Mouse (Mus musculus) thymus, adult 2 months (tissue): Measurements from ENCODE around the gene Ptgds. TPM values are rescaled to one million over a fixed set of nuclear protein-coding genes. Genes with fewer than 3 reads are reported as not detected.

Experiments used
- DNase-seq: peaks from one replicate; pipeline ENCODE4 v3.0.0; 2021
- H3K27ac ChIP-seq: fragments of 200-500 bp; 2 replicates; pipeline ENCODE4 v1.5.1; 2012; ENCODE audit warnings: low read length, control low read depth; ENCODE audit not compliant: control insufficient read depth, insufficient read depth
- H3K27me3 ChIP-seq: fragments of 200-500 bp; 2 replicates; pipeline ENCODE4 v1.6.1; 2012; ENCODE audit warnings: mild to moderate bottlenecking, low read length, moderate library complexity, mixed read lengths; ENCODE audit not compliant: control insufficient read depth, insufficient read depth
- H3K36me3 ChIP-seq: fragments of 200-500 bp; 2 replicates; pipeline ENCODE4 v1.6.1; 2012; ENCODE audit warnings: mild to moderate bottlenecking, low read length, moderate library complexity; ENCODE audit not compliant: control insufficient read depth, insufficient read depth
- H3K4me1 ChIP-seq: fragments of 200-500 bp; replicated peaks from 2 replicates; pipeline ENCODE4 v1.6.1; 2012; ENCODE audit warnings: low read length; ENCODE audit not compliant: control insufficient read depth, insufficient read depth
- H3K4me3 ChIP-seq: fragments of 200-500 bp; 2 replicates; pipeline ENCODE4 v1.5.1; 2012; ENCODE audit warnings: mild to moderate bottlenecking, low read length, control low read depth, moderate library complexity; ENCODE audit not compliant: control insufficient read depth, insufficient read depth
- CTCF ChIP-seq: fragments of 200-500 bp; IDR thresholded peaks from 2 replicates; pipeline ENCODE4 v1.5.1; 2012; ENCODE audit warnings: mild to moderate bottlenecking, control low read depth, low read length, moderate library complexity, borderline replicate concordance; ENCODE audit not compliant: control insufficient read depth, poor library complexity, insufficient read depth; ENCODE audit errors: extremely low read depth
- POLR2A ChIP-seq: fragments of 200-500 bp; IDR thresholded peaks from 2 replicates; pipeline ENCODE4 v1.6.1; 2012; ENCODE audit warnings: mild to moderate bottlenecking, low read length, control low read depth, moderate library complexity; ENCODE audit not compliant: control insufficient read depth, poor library complexity, insufficient read depth; ENCODE audit errors: extremely low read depth
- WGBS: fragments of 180-500 bp; shearing (Covaris S2); methylation state at CpG from one replicate; pipeline ENCODE4 v1.1.7; 2018; 5-methylcytosine and 5-hydroxymethylcytosine counted together
- polyA plus RNA-seq: library from polyadenylated mRNA; depleted of rRNA; stranded (reverse); fragments of >200 nt; gene quantifications from 2 replicates; pipeline ENCODE4 v1.2.3, GENCODE M21; 2012

Gene Ptgds
- polyA plus RNA-seq, 1 experiment: 13.8 TPM

GRCm38 (mm10) chr2:25456205-25456953, 13.5 kb downstream of the Ptgds start, which contains the start of gene Clic3:
Clic3 (plus strand) TSS chr2:25456838.
- Histone ChIP-seq H3K27ac (no peak within 1 kb of the TSS), H3K4me1 (peaks cover 19% of the 10 kb centered on the region), H3K36me3 (peaks cover 3% of the 10 kb centered on the region; the same call in 1 of the 2 replicates), H3K4me3 (no peak within 1 kb of the TSS), H3K27me3 (no peaks in the 10 kb centered on the region)
- DNase-seq: no peak
- TF ChIP-seq POLR2A: no peak
- TF ChIP-seq CTCF: no peak
- WGBS: 82% methylated on average over 14 of the region's 14 CpGs

DNA sequence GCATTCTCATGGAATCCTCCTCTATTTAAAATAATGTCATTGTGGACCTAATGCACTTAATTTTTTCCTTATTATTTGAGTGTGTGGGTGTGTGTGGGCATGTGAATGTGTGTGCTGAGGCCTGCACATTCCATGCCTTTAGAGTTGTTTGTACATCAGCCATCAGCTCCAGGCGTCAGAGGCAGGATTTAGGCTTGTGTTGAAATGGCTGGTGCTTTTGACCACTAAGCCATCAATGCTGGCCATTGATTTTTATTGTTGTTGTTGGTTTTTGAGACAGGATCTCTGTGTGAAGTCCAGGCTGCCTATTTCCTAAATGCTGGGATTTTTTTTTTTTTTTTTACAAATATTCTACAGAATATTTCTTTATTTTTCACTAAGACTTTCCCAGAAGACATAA, 16.9 kb downstream of the Ptgds start:
- DNase-seq: no peak
- Histone ChIP-seq H3K4me1 (no peaks in the 10 kb centered on the region; the same call in 1 of the 2 replicates), H3K36me3 (no peaks in the 10 kb centered on the region; the same call in 1 of the 2 replicates), H3K27me3 (no peaks in the 10 kb centered on the region), H3K27ac (no peak overlapping the region), H3K4me3 (no peak overlapping the region)
- no peak for TF ChIP-seq POLR2A
- TF ChIP-seq CTCF: no peak
- WGBS: 94% methylated on average over 1 of the region's 1 CpGs

GRCm38 (mm10) chr2:25450853-25451647, 18.8 kb downstream of the Ptgds start:
- Histone ChIP-seq H3K4me1 (no peaks in the 10 kb centered on the region), H3K4me3 (no peak overlapping the region), H3K27ac (no peak overlapping the region), H3K36me3 (no peaks in the 10 kb centered on the region), H3K27me3 (no peaks in the 10 kb centered on the region)
- 68% methylated on average over 8 of the region's 8 CpGs for WGBS
- no peak for DNase-seq
- TF ChIP-seq POLR2A: no peak
- no peak for TF ChIP-seq CTCF

DNA sequence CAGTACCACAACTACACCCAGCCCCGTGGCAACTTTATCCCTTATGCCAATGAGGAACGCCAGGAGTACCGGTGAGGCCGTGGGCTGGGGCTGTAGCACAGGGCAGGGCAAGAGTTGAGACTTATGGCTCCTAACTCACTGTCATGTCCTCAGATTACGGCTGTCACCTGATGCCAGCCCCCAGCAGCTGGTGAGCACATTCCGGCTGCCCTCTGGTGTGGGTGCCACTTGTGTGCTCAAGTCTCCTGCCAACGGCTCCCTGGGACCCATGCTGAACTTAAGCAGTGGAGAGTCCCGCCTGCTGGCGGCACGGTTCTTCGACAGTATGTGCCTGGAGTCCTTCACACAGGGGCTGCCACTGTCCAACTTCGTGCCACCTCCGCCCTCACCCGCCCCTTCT, 27.2 kb downstream of the Ptgds start:
- Histone ChIP-seq H3K27ac (no peak overlapping the region), H3K27me3 (no peaks in the 10 kb centered on the region), H3K4me3 (no peak overlapping the region), H3K36me3 (no peaks in the 10 kb centered on the region), H3K4me1 (no peaks in the 10 kb centered on the region)
- DNase-seq: no peak
- 96% methylated on average over 14 of the region's 14 CpGs for WGBS
- TF ChIP-seq CTCF: no peak
- TF ChIP-seq POLR2A: no peak

DNA sequence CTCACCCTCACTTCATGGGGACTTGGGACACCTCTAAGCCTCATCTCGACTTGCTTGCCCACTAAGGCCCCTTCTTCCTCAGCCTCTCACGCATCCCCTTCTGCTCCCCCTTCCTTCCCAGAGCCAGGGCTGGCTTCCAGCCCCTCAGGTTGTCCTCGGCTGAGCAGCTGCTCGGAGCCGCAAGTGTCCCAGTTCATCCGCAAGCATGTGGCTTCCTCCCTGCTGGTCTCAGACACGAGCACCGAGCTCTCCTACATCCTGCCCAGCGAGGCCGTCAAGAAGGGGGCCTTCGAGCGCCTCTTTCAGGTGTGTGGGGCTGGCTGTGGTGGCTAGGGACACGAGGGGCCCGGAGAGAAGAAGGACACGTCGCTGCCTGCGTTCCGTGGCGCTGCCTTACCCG, 28.8 kb downstream of the Ptgds start:
- H3K36me3 ChIP-seq: no peaks in the 10 kb centered on the region
- no peak for TF ChIP-seq POLR2A
- TF ChIP-seq CTCF: no peak
- no peak overlapping the region for H3K27ac ChIP-seq
- H3K4me1 ChIP-seq: no peaks in the 10 kb centered on the region
- no peak for DNase-seq
- no peak overlapping the region for H3K4me3 ChIP-seq
- H3K27me3 ChIP-seq: no peaks in the 10 kb centered on the region
- whole genome bisulfite sequencing: 98% methylated on average over 20 of the region's 20 CpGs

- Histone ChIP-seq H3K27me3 (no peaks in the 10 kb centered on the region), H3K36me3 (no peaks in the 10 kb centered on the region), H3K4me3 (no peak overlapping the region), H3K27ac (no peak overlapping the region), H3K4me1 (no peaks in the 10 kb centered on the region)
- TF ChIP-seq CTCF (no peak), POLR2A (no peak)
- WGBS: 67% methylated on average over 10 of the region's 10 CpGs
- no peak for DNase-seq
Measured at GRCm38 (mm10) chr2:25436286-25436820, 33.5 kb downstream of the Ptgds start.
